Mouse (Mus musculus): ENCODE measurements at regions not wholly inside any gene's neighbourhood (a gene's known extent, or its start where the extent isn't known, plus 50 kb on each side); places are given as distances from the start of the nearest gene placed in this dataset.

DNA sequence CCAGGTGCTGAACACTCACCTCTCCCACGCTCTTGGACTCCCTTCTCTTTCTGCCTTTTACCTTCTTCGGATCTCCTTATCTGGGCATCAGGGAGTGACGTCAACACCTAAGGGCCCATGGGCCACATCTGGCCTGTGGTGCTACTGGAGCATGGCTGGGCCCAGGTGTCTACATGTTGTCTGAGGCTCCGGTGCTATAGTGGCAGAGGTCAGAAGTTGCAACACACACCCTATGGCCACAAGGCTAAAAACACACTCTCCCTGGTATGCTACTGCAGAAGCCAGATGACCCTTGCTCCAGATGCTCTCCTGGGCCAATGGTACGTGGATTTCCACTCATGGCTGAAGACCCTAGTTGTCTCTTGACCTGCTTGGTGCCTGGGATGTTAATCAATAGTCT, 112.1 kb upstream of the Irx3 start:
- TF ChIP-seq POLR2A (IDR thresholded peaks at IDR 0.05; ENCODE audit: low read depth, low read length), result no peak
- no peak for TF ChIP-seq CTCF (conservative IDR thresholded peaks at IDR 0.05; ENCODE audit: insufficient read depth, insufficient read length, low read depth, low read length)

All from kidney, adult 2 months (tissue).